Mouse (Mus musculus): Measurements from ENCODE around the gene Imp3.

The Imp3 gene

GRCm38 (mm10) chr9:56973960-56974524 is 36.8 kb downstream of the Imp3 start:
- DNase-seq: no peak

DNA sequence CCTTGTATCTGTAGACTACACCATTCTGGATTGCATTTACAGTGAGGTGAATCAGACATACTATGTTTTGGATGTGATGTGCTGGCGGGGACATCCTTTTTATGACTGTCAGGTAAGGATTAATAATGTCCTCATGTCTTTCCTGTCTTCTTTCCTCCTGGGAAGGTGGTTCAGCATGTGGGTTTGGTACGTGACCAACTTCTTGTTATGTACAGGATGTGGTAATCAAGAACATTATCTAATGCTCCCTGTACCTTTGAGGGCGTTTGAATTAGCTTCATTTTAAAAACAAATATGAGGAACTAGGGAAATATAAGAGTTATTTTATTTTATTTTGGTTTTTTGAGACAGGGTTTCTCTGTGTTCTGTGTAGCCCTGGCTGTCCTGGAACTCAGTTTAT is 37.9 kb downstream of the Imp3 start:
- DNase-seq: no peak

DNA sequence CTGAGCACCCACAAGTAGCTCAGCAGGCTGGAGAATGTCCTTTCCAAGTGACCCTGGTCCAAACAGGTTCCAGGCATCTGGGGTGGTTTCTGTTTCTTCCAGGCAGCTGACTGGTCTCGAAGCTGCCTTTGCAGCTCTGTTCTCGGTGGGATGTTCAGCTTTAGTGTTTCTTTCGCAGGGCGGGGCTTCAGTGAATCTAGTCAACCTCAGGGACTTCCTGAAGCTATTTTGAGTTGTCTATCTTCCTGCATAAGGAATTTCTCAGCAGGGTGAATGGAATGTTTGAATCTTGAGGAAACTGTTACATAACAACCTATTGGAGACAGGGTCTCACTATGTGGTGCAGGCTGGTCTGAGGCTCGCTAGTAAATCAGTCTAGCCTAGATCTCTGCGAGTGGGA is 42.9 kb downstream of the Imp3 start:
- no peak for DNase-seq

DNA sequence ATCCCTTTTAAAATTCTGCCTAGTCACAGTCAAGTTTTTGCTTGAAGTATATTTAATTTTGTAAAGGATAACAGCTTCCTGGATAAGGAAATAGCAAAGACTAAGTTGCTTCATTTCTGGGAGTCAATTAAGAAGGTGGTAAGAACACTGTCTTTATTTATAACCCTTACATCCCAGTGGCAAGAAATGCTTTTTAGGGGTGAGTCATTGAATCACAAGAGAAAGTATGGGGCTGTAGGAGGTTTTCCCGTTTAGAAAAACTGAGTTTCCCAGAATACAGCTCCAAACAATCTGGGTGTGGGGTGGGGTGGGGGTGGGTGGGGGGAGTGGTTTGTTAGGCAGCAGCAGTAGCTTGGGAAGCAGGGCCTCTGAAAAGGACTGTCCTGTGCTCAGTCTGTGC is 44.2 kb downstream of the Imp3 start:
- DNase-seq: no peak

All from kidney, postnatal 14 days (tissue).